Mouse (Mus musculus): ENCODE measurements around the gene Mrpl9. TPM values are rescaled to one million over a fixed set of nuclear protein-coding genes. Genes with fewer than 3 reads are reported as not detected.

Mrpl9 gene
- polyA plus RNA-seq, 1 experiment from 2014 or later = 62.2 TPM

- 13% methylated on average over 28 of the region's 28 CpGs for WGBS
- H3K36me3 ChIP-seq = no peaks in the 10 kb centered on the region
Observed at GRCm38 (mm10) chr3:94472447-94473114, 29.5 kb downstream of the Mrpl9 start.

DNA sequence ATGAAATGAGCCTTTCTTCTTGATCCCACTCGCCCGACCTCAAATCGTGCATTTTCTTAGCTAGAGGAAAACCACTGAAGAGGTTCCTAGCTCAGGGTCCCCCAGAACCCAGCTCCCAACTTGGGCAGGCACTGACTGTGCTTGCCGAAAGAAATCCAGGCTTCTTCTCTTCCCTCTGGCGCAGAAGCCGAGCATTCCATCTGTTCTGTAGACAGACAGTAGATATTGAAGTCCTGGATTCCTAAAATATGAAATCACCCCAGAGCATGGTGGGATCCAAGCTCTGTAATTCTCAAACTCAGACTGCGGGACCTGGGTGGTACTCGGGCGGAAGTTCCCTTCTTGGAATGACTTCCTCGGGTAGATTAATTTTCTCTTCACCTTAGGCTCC is 30.0 kb downstream of the Mrpl9 start:
- Histone ChIP-seq H3K9me3 (no peaks in the 10 kb centered on the region), H3K4me1 (replicated peaks) (peaks cover 33% of the 10 kb centered on the region), H3K4me3 (no peak overlapping the region), H3K27ac (replicated peaks) (peak overlapping the region; percentile 14; the same call in 1 of the 2 replicates), H3K4me2 (peak overlapping the region; percentile 58; the same call in 1 of the 2 replicates), H3K36me3 (no peaks in the 10 kb centered on the region), H3K9ac (peak overlapping the region; percentile 60; the same call in 1 of the 2 replicates), H3K27me3 (no peaks in the 10 kb centered on the region)
- ATAC-seq (ENCODE audit: low read depth) = no peak
- 52% methylated on average over 10 of the region's 10 CpGs for WGBS

More at GRCm38 (mm10) chr3:94472447-94473114, 29.5 kb downstream of the Mrpl9 start:
- Histone ChIP-seq H3K4me1 (replicated peaks) (peaks cover 33% of the 10 kb centered on the region), H3K9ac (peak overlapping the region; percentile 60), H3K27me3 (no peaks in the 10 kb centered on the region), H3K4me2 (peak overlapping the region; percentile 58), H3K27ac (replicated peaks) (peak overlapping the region; percentile 14; the same call in 1 of the 2 replicates), H3K9me3 (no peaks in the 10 kb centered on the region), H3K4me3 (peak overlapping the region; percentile 31)
- 0 out of 2 replicates have a peak, but pooled peaks have one; percentile 40 for ATAC-seq (ENCODE audit: low read depth)

DNA sequence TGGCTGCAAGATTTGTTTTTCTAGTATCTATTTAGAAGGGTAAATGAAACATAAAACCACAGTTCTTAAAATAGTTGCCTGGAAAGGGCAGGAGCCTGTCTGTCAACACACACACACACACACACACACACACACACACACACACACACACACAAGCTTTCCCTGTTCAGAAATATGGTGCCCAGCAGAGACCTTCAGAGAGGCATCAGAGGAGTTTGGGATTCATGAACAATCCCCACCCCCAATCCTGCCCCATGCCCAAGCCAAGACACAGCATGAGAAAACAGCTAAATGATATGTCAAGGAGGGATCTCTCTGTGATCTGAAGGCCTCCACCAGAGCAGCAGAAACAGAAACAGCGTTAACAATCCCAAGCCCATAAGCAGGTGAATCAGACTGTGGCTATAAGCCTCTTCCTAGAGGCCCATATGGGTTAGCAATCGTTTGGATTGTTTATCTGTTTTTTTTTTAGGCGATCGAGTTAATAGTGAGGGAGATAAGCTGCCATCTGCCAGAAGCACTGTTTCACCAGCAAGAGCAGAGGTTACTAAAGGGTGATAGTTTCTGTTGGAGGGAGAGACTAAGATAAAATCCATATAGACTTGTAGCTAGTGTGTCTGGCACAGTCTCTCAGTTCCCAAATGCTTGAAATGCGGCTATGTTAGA is 30.6 kb downstream of the Mrpl9 start:
- H3K4me3 ChIP-seq = no peak overlapping the region

GRCm38 (mm10) chr3:94476301-94477035 is 33.4 kb downstream of the Mrpl9 start:
- H3K36me3 ChIP-seq = peaks cover 11% of the 10 kb centered on the region
- H3K4me3 ChIP-seq = no peak overlapping the region
- H3K4me2 ChIP-seq = peak overlapping the region; percentile 94; the same call in 1 of the 2 replicates
- 57% methylated on average over 8 of the region's 8 CpGs for WGBS
- peak overlapping the region; percentile 91 for H3K27ac ChIP-seq (replicated peaks)
- H3K9ac ChIP-seq = no peak overlapping the region; the same call in 1 of the 2 replicates
- H3K9me3 ChIP-seq = no peaks in the 10 kb centered on the region
- ATAC-seq (ENCODE audit: low read depth) = no peak
- H3K27me3 ChIP-seq = no peaks in the 10 kb centered on the region
- H3K4me1 ChIP-seq (replicated peaks) = peaks cover 57% of the 10 kb centered on the region

More for the DNA sequence above, 30.6 kb downstream of the Mrpl9 start:
- no peaks in the 10 kb centered on the region for H3K9me3 ChIP-seq
- no peak overlapping the region for H3K27ac ChIP-seq (replicated peaks)
- H3K4me2 ChIP-seq = no peak overlapping the region
- ATAC-seq (ENCODE audit: low read depth) = no peak
- peaks cover 33% of the 10 kb centered on the region for H3K4me1 ChIP-seq (replicated peaks)
- H3K36me3 ChIP-seq = no peaks in the 10 kb centered on the region
- H3K27me3 ChIP-seq = no peaks in the 10 kb centered on the region
- WGBS = 81% methylated on average over 5 of the region's 5 CpGs
- no peak overlapping the region for H3K9ac ChIP-seq

DNA sequence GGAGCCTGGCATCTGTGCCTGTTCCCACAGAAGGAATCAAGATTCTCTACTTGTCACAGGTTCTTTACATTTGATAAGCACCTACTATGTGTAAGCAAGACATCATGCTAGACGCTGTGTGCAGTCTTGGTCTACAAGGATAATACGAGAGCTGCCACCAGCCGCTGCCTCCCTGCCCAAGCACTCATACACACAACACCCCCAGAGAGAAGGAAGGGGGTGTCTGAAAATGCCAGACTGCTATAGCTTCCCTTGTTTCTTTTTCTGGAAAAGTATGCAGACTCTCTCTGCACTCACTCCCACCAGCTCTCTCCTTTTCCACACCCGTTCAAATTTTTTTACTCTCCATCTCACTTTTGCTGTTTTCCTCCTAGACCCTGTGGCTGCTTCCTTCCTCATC is 34.3 kb downstream of the Mrpl9 start:
- Histone ChIP-seq H3K9me3 (no peaks in the 10 kb centered on the region), H3K27ac (replicated peaks) (peak overlapping the region; percentile 91), H3K4me1 (replicated peaks) (peaks cover 62% of the 10 kb centered on the region), H3K36me3 (peaks cover 21% of the 10 kb centered on the region), H3K4me2 (peak overlapping the region; percentile 94), H3K27me3 (no peaks in the 10 kb centered on the region), H3K4me3 (peak overlapping the region; percentile 59), H3K9ac (peak overlapping the region; percentile 90)
- 24% methylated on average over 4 of the region's 4 CpGs for WGBS
- peak; percentile 15 for ATAC-seq (ENCODE audit: low read depth)

DNA sequence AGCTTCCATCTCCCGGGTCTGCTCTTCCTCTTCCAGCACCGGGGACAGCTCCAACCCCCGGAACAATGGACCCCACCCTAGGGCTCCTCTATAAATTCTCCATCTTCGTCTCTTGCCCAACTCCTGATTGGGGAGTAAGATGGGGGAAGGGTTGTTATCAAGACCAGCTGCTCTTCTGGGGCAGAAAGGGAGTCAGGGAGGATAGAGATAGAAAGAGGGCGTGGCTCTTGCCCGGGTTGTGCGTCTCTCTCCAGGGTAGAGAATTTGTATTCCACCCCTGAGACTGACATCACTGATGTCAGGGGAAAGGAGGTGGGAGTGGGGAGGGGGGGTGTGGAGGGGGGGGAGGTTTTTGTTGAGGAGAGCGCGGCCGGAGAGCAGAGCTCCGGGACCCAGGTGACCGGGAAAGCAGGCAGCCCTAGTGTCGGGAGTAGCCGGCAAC is 34.9 kb downstream of the Mrpl9 start, which contains the start of gene Celf3:
TSS of gene Celf3 (plus strand) at position 315 of the 442 bp plus-strand sequence.
- ATAC-seq (ENCODE audit: low read depth) = peak; percentile 92
- H3K4me2 ChIP-seq = peak within 1 kb of the TSS; percentile 94
- peak within 1 kb of the TSS; percentile 90 for H3K9ac ChIP-seq
- peak within 1 kb of the TSS; percentile 59 for H3K4me3 ChIP-seq
- H3K27me3 ChIP-seq = no peaks in the 10 kb centered on the region
- peaks cover 62% of the 10 kb centered on the region for H3K4me1 ChIP-seq (replicated peaks)
- peaks cover 24% of the 10 kb centered on the region for H3K36me3 ChIP-seq
- H3K9me3 ChIP-seq = no peaks in the 10 kb centered on the region
- WGBS = 1% methylated on average over 14 of the region's 14 CpGs
- peak within 1 kb of the TSS; percentile 91 for H3K27ac ChIP-seq (replicated peaks)

DNA sequence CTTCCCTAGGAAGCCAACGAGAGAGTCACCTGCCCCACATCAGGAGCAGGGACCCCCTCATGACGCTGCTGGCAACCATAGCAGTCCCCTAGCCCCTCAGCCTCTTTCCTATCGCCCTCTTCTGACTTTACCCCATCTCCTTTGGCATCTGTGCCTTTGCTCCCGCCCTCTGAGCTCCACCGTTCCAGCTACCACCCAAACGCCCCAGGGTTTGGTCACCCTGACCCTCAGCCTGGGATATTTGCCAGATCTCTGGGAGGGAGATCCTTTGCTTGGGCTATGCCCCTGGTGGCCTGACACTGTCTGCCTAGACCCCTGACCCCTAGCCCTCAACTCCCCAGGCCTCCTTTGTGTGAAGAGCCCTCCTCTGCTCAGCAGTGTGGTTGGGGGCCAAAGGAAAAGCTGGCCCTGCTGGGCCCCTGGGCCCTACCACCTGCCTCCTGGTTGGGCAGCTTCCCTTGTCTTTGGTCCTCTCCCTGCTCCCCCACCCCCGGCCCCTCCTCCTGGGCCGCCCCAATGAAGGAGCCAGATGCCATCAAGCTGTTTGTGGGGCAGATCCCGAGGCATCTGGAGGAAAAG is 35.6 kb downstream of the Mrpl9 start:
- Histone ChIP-seq H3K4me3 (peak overlapping the region; percentile 59), H3K9ac (peak overlapping the region; percentile 90), H3K4me1 (replicated peaks) (peaks cover 66% of the 10 kb centered on the region), H3K27ac (replicated peaks) (peak overlapping the region; percentile 91), H3K9me3 (no peaks in the 10 kb centered on the region), H3K27me3 (no peaks in the 10 kb centered on the region), H3K4me2 (peak overlapping the region; percentile 94), H3K36me3 (peaks cover 28% of the 10 kb centered on the region)
- peak; percentile 43 for ATAC-seq (ENCODE audit: low read depth)
- WGBS = 7% methylated on average over 9 of the region's 9 CpGs

DNA sequence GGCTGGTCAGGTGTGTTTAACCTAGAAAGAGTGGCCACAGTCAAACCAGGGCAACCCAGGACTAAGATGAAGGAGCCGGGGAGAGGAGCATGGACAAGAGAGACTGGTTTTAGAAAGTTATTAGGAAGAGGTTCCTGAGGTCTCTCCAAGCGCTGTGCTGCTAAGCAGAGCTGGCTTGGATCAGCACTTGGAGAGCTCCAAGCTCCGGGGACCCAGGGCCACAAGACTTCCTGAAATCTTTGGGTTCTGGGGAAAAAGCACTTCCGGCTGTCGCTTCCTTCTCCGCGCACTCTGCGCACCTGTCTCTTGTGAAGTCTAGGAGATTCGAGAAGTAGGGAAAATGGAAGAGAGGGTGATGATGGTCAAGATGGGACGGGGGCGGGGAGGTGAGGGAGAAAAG is 36.4 kb downstream of the Mrpl9 start:
- Histone ChIP-seq H3K4me3 (peak overlapping the region; percentile 59), H3K4me2 (peak overlapping the region; percentile 94), H3K9ac (peak overlapping the region; percentile 90), H3K27ac (replicated peaks) (peak overlapping the region; percentile 91; the same call in 1 of the 2 replicates), H3K36me3 (peaks cover 31% of the 10 kb centered on the region), H3K27me3 (no peaks in the 10 kb centered on the region), H3K9me3 (no peaks in the 10 kb centered on the region), H3K4me1 (replicated peaks) (peaks cover 74% of the 10 kb centered on the region)
- 8% methylated on average over 11 of the region's 11 CpGs for WGBS
- no peak for ATAC-seq (ENCODE audit: low read depth)

GRCm38 (mm10) chr3:94480291-94480884 is 37.3 kb downstream of the Mrpl9 start, which contains the start of gene Riiad1:
Riiad1 (minus strand) TSS chr3:94480341.
- Histone ChIP-seq H3K4me3 (peak within 1 kb of the TSS; percentile 59), H3K36me3 (peaks cover 39% of the 10 kb centered on the region), H3K27me3 (no peaks in the 10 kb centered on the region), H3K4me1 (replicated peaks) (peaks cover 83% of the 10 kb centered on the region), H3K27ac (replicated peaks) (peak within 1 kb of the TSS; percentile 91), H3K9ac (peak within 1 kb of the TSS; percentile 90), H3K9me3 (no peaks in the 10 kb centered on the region), H3K4me2 (peak within 1 kb of the TSS; percentile 94)
- no peak for ATAC-seq (ENCODE audit: low read depth)
- 5% methylated on average over 16 of the region's 16 CpGs for WGBS

DNA sequence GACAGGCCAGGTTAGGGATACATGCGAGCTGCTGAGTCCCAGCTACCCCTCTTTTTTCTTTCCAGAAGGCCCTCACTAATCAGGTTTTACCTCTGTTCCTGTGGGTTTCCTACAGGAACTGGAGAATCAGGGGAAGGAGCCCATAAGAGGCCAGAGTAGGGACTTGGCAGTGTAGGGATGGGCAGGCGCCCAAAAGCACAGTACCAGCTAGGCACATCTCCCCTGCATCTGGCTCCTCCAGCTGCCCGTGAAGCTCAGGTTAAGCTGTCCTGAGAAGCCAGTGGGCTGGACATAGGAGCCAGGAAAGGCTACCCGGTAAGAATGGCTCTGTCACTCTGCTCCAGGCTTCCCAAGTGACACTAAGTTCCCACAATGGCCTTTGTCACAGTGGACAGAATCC is 38.3 kb downstream of the Mrpl9 start:
- Histone ChIP-seq H3K4me2 (peak overlapping the region; percentile 94), H3K9ac (peak overlapping the region; percentile 90; the same call in 1 of the 2 replicates), H3K27me3 (no peaks in the 10 kb centered on the region), H3K4me3 (no peak overlapping the region), H3K27ac (replicated peaks) (peak overlapping the region; percentile 90), H3K36me3 (peaks cover 49% of the 10 kb centered on the region), H3K4me1 (replicated peaks) (peaks cover 89% of the 10 kb centered on the region), H3K9me3 (no peaks in the 10 kb centered on the region)
- WGBS = 77% methylated on average over 4 of the region's 4 CpGs
- ATAC-seq (ENCODE audit: low read depth) = no peak

DNA sequence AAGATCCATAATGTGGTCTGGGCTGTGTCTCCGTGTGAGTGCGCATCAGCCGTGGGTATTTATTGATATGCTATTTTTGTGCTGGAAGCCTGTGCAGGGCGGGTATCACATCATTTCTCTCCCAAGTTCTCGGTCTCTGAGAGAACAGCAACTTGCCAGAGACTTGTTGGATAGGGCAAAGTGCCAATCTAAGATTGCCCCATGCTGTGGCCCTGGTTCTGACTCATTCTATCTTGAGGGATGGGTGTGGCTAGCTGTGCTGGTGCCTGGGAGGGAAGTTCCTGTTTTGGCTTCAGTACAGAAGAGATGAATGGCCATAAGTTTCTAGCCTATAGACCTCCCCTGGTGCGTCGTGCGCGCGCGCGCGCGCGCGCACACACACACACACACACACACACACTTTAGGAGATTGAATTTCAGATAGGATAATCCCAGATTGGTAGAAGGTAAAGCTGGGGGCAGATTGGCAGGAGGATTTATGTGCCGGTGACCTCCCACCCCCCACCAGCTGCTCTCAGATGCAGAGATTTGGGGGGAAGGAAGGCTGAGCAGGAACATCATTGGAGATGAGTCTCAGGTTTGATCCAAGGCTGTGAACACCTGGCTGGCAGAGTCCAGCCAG is 39.8 kb downstream of the Mrpl9 start:
- H3K36me3 ChIP-seq = peaks cover 63% of the 10 kb centered on the region
- 86% methylated on average over 17 of the region's 17 CpGs for WGBS

More for the DNA sequence above, 39.8 kb downstream of the Mrpl9 start:
- H3K4me3 ChIP-seq = no peak overlapping the region
- H3K9ac ChIP-seq = 0 out of 2 replicates have a peak overlapping the region, but pooled peaks have one; percentile 18
- peak overlapping the region; percentile 94; the same call in 1 of the 2 replicates for H3K4me2 ChIP-seq
- peaks cover 91% of the 10 kb centered on the region for H3K4me1 ChIP-seq (replicated peaks)
- peak overlapping the region; percentile 90 for H3K27ac ChIP-seq (replicated peaks)
- H3K27me3 ChIP-seq = no peaks in the 10 kb centered on the region
- no peaks in the 10 kb centered on the region for H3K9me3 ChIP-seq
- ATAC-seq (ENCODE audit: low read depth) = no peak
